Mouse (Mus musculus): ENCODE measurements around the gene Vdr.

- TF ChIP-seq CTCF (IDR thresholded peaks at IDR 0.05) (no peak), EP300 (IDR thresholded peaks at IDR 0.05) (no peak)
Measured at GRCm38 (mm10) chr15:97873717-97874116, 36.7 kb downstream of the Vdr start.

Data from lung, postnatal 0 days (tissue).